Mouse (Mus musculus): ENCODE data around the gene Gm48551.

Gm48551 gene

GRCm38 (mm10) chr10:81419111-81419928, 35.1 kb downstream of the Gm48551 start:
- DNase-seq: peak; percentile 3

- peak; percentile 2 for DNase-seq
Measured at GRCm38 (mm10) chr10:81420191-81420767, 36.0 kb downstream of the Gm48551 start.

GRCm38 (mm10) chr10:81421041-81421796, 37.0 kb downstream of the Gm48551 start:
- DNase-seq: no peak

GRCm38 (mm10) chr10:81421797-81422100, 37.5 kb downstream of the Gm48551 start:
- peak; percentile 1 for DNase-seq

DNA sequence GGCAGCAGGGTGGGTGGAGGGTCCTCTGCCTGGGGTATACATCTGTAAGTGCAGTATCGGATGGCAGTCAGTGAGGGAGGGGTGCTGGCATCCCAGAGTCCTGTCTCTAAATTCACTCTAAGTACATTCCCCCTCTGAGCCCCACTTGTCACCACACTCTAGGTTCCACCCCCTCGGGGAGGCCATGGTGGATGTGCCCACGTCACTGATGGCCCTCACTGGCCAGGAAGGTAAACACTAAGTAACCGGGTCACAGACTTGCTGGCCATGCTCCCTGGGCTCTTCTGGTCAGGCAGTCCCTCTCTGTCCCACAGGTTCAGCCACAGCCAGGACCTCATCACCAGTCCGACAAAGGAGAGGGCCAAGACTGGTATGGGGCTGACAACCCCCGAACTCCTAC, 37.9 kb downstream of the Gm48551 start:
- peak; percentile 2 for DNase-seq

GRCm38 (mm10) chr10:81422661-81423217, 38.5 kb downstream of the Gm48551 start:
- DNase-seq: no peak

DNA sequence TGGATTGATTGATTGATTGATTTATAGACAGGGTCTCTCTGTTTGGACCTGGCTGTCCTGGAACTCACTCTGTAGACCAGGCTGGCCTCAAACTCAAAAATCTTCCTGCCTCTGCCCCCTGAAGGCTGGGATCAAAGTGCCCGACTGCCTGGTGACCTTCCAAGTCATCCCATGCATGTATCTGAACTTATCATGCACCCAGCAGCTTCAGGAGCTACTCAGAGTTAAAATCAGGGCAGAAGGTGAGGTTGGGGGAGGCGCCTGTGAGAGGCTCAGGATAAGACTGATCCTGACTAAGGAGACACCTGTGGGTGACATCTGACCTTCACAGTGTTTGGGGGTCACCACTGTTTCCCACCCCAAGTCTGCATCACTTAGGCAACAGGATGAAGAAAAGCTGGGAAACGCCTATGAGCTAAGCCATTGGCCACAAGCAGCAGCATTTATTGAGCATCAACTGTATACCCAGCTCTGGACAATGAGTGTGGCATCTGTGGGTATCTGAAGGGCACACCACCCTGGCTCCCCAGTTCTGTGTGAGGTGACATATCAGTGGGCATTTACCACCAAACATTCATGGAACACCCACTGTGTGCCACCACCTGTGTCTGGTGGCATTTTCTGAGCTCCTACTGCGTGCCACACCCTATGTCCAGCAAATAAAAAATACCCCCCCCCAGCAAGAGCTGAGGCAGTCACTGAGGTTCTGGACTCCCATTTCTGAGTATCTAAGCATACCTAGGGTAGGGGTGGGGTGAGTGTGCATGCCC, 39.4 kb downstream of the Gm48551 start:
- DNase-seq: peak; percentile 2

- peak; percentile 26 for DNase-seq
Measured at GRCm38 (mm10) chr10:81424246-81425051, 40.2 kb downstream of the Gm48551 start.

DNA sequence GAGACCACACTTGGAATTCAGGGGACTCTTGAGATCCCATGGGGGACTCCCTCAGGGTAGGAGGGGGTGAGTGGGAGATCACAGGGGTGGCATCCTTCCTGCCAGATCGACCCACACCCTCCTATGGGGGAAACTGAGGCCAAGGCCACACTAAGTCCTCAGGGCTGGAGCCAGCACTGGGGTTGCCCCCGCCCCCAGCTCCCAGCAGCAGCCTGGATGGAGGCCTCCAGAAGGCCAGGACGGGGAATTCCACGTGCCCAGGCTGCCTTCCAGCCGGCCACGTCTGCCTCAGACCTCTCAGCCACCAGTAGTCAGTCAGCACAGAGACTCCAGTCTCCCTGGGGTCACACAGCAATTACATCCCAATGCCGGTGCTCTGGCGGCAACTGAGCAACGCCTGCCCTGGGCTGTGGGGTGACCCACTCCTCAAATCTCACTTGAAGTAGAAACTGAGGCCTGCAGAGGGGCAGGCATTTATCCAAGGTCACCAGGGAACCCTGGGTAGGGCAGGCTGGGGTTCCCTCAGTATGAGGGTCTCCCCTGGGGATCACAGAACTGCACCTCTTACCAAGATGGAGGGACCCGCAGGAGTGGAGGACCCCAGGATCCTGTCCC, 41.1 kb downstream of the Gm48551 start:
- peak; percentile 6 for DNase-seq

DNA sequence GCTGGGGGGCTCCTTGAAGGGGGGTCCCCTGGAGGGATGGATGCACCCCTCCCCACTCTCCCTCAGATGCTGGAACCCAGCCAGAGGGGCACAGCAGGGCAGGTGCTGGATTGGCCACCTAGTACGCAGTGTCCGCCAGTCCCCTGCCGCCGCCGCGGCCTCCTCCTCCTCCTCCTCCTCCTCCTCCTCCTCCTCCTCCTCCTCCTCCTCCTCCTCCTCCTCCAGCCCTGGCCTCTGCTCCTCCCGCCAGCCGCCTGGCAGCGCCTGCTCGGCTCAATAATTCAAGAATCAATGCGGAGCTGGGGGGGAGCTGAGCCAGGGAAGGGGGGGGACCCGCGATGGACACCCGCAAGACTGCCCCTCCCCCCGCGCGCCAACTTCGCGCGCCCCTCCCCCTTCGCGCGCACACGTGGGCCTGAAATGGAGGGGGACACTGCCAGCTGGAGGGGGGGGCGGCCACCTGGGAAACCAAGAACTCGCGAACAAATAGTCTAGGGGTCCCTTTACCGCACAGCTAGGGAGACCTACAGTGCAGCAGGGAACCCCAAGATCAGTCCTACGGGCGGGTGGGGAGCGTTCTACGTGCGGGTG, 41.9 kb downstream of the Gm48551 start:
- DNase-seq: peak; percentile 58

GRCm38 (mm10) chr10:81426897-81427296, 42.6 kb downstream of the Gm48551 start:
- DNase-seq: peak; percentile 52

DNA sequence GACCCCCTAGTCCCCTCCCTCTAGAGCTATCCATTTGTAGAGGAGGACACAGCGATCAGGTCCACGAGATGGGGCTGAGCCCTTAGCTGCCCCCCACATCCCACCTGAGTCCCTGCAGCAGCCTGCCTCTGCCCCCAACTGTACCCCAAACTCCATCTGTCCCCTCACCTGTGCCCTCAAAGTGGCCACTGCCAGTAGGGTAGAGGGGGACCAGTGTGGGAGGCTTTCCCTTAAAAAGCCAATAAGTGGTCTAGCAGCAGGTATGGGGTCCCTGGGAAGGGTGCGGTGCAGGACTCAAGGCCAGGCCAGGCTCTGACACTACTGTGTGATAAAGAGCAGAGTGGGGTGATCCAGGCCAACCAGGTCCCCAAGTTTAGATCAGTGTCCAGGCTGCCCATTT, 43.1 kb downstream of the Gm48551 start:
- no peak for DNase-seq

- peak; percentile 23 for DNase-seq
Measured at GRCm38 (mm10) chr10:81427804-81428506, 43.7 kb downstream of the Gm48551 start.

DNA sequence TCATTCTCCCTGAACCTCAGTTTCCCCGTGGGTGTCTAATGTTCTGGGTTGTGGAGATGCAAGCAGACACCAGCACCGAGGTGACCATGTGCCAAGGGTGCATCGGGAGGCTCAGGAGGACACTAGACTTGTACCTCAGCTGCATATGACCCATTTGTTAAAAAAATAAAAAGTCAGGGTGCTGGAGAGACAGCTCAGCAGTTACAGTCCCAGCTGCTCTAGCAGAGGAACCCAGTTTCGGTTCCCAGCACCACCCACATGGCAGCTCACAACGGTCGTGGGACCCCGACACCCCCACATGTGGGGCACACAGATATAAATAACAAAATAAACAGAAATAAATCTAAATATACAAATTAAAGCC, 44.2 kb downstream of the Gm48551 start:
- no peak for DNase-seq

- peak; percentile 1 for DNase-seq
Measured at GRCm38 (mm10) chr10:81429092-81429491, 44.8 kb downstream of the Gm48551 start.

- peak; percentile 51 for DNase-seq
Measured at GRCm38 (mm10) chr10:81429605-81430061, 45.4 kb downstream of the Gm48551 start.

- peak; percentile 80 for DNase-seq
Measured at GRCm38 (mm10) chr10:81430141-81430830, 46.0 kb downstream of the Gm48551 start.

DNA sequence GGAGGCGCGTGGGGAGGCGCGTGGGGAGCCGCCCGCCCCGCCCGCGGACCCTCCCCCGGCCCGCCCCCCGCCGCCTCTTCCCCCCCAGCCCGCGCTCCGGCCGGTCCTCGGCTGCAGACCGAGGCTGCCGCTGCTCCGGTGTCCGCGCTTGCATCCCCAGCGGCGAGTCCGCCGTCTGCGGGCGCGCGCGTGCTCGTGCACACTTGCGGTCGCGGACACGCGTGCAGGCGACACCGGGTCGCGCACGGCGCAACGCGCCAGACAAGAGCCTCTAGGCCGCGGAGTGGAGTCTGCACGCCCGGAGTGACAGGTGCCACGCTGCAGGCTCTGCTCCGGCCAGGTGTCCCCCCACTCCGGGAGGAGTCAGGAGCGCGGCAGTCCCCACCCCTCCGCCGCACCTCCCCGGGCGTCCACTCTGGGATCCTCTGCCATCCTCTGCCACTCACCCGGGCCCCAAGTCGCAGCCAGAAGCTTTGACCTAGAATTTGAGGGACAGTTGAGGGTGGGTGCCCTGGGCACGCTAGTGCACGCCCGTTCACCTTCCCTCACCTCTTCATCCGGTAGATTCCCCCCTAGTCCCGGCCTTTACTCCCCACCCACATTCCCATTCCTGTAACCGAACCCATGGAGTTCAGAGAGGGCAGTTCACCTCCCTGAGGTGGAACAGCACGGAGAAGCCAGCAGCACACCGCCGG, 46.7 kb downstream of the Gm48551 start:
- peak; percentile 74 for DNase-seq
